Mouse (Mus musculus) neural tube, embryonic 14.5 days (tissue): ENCODE measurements at regions not wholly inside any gene's neighbourhood (a gene's known extent, or its start where the extent isn't known, plus 50 kb on each side); places are given as distances from the start of the nearest gene placed in this dataset.
A peak's percentile ranks its signal among the peaks of the same experiment; 100 is the strongest.

Experiments
- ATAC-seq: fragments of 200-750 bp; cut with Nextera tagmentation; 2 replicates; pipeline ENCODE4 v1.8.0; 2017; ENCODE audit warnings: low read depth, mild to moderate bottlenecking, moderate TSS enrichment, moderate library complexity
- H3K27ac ChIP-seq: fragments of 300-500 bp; sonication (generic); 2 replicates; pipeline ENCODE4 v1.5.1; 2014; ENCODE audit warnings: low read depth, mild to moderate bottlenecking, control low read depth, low read length, moderate library complexity, mixed read lengths
- H3K27me3 ChIP-seq: fragments of 300-500 bp; sonication (generic); 2 replicates; pipeline ENCODE4 v1.6.1; 2014; ENCODE audit warnings: low read length; ENCODE audit not compliant: control insufficient read depth, insufficient read depth
- H3K36me3 ChIP-seq: fragments of 300-500 bp; sonication (generic); 2 replicates; pipeline ENCODE4 v1.6.1; 2014; ENCODE audit warnings: low read length, mixed read lengths; ENCODE audit not compliant: control insufficient read depth, insufficient read depth
- H3K4me1 ChIP-seq: fragments of 300-500 bp; sonication (generic); 2 replicates; pipeline ENCODE4 v1.6.1; 2014; ENCODE audit warnings: low read length; ENCODE audit not compliant: control insufficient read depth, insufficient read depth
- H3K4me2 ChIP-seq: fragments of 300-500 bp; sonication (generic); 2 replicates; pipeline ENCODE4 v1.6.1; 2014; ENCODE audit warnings: mild to moderate bottlenecking, low read depth, low read length, control low read depth
- H3K4me3 ChIP-seq: fragments of 300-500 bp; sonication (generic); 2 replicates; pipeline ENCODE4 v1.5.1; 2014; ENCODE audit warnings: low read depth, low read length, control low read depth, mixed read lengths
- H3K9ac ChIP-seq: fragments of 300-500 bp; sonication (generic); replicated peaks from 2 replicates; pipeline ENCODE4 v1.6.1; 2014; ENCODE audit warnings: low read depth, mild to moderate bottlenecking, control low read depth, low read length, mixed read lengths
- H3K9me3 ChIP-seq: fragments of 300-500 bp; sonication (generic); 2 replicates; pipeline ENCODE4 v1.6.1; 2016; ENCODE audit warnings: low read length; ENCODE audit not compliant: control insufficient read depth
- WGBS: fragments of 180-500 bp; shearing (Covaris S2); extraction: QIAGEN DNeasy Blood & Tissue Kit; methylation state at CpG from one replicate; pipeline ENCODE4 v1.1.7; 2014; 5-methylcytosine and 5-hydroxymethylcytosine counted together

GRCm38 (mm10) chr7:70283166-70283565 is 83.4 kb downstream of the Nr2f2 start:
- Histone ChIP-seq H3K27ac (no peak overlapping the region), H3K9ac (no peak overlapping the region), H3K4me2 (no peak overlapping the region), H3K4me1 (peaks cover 11% of the 10 kb centered on the region; the same call in 1 of the 2 replicates), H3K9me3 (no peaks in the 10 kb centered on the region), H3K27me3 (peaks cover 48% of the 10 kb centered on the region), H3K36me3 (no peaks in the 10 kb centered on the region), H3K4me3 (no peak overlapping the region)
- ATAC-seq = no peak
- 1% methylated on average over 4 of the region's 4 CpGs for WGBS

GRCm38 (mm10) chr7:70281891-70282515 is 84.5 kb downstream of the Nr2f2 start:
- ATAC-seq = no peak
- no peaks in the 10 kb centered on the region for H3K36me3 ChIP-seq
- WGBS = under 1% methylated on average over 11 of the region's 11 CpGs
- H3K27ac ChIP-seq = no peak overlapping the region
- H3K4me2 ChIP-seq = no peak overlapping the region
- no peaks in the 10 kb centered on the region for H3K9me3 ChIP-seq
- H3K4me3 ChIP-seq = no peak overlapping the region
- peaks cover 11% of the 10 kb centered on the region; the same call in 1 of the 2 replicates for H3K4me1 ChIP-seq
- peaks cover 52% of the 10 kb centered on the region for H3K27me3 ChIP-seq
- H3K9ac ChIP-seq = no peak overlapping the region

- H3K4me3 ChIP-seq = no peak overlapping the region
- H3K9ac ChIP-seq = no peak overlapping the region
- WGBS = under 1% methylated on average over 22 of the region's 22 CpGs
- H3K4me1 ChIP-seq = peaks cover 11% of the 10 kb centered on the region; the same call in 1 of the 2 replicates
- peak; percentile 56; the same call in 1 of the 2 replicates for ATAC-seq
- no peaks in the 10 kb centered on the region for H3K36me3 ChIP-seq
- H3K9me3 ChIP-seq = no peaks in the 10 kb centered on the region
- H3K4me2 ChIP-seq = no peak overlapping the region; the same call in 1 of the 2 replicates
- peaks cover 48% of the 10 kb centered on the region for H3K27me3 ChIP-seq
- no peak overlapping the region for H3K27ac ChIP-seq
These were observed 85.2 kb downstream of the Nr2f2 start for GRCm38 (mm10) chr7:70281381-70281750.

GRCm38 (mm10) chr7:70280643-70281380 is 85.7 kb downstream of the Nr2f2 start:
- H3K9me3 ChIP-seq = no peaks in the 10 kb centered on the region
- H3K27ac ChIP-seq = no peak overlapping the region
- H3K4me2 ChIP-seq = peak overlapping the region; percentile 36
- 1% methylated on average over 42 of the region's 42 CpGs for WGBS
- H3K4me1 ChIP-seq = peaks cover 11% of the 10 kb centered on the region; the same call in 1 of the 2 replicates
- H3K36me3 ChIP-seq = no peaks in the 10 kb centered on the region
- 0 out of 2 replicates have a peak, but pooled peaks have one; percentile 4 for ATAC-seq
- peak overlapping the region; percentile 19 for H3K4me3 ChIP-seq
- no peak overlapping the region; the same call in 1 of the 2 replicates for H3K9ac ChIP-seq
- peaks cover 46% of the 10 kb centered on the region for H3K27me3 ChIP-seq

GRCm38 (mm10) chr7:70279927-70280642 is 86.5 kb downstream of the Nr2f2 start:
- Histone ChIP-seq H3K4me3 (peak overlapping the region; percentile 19), H3K27me3 (peaks cover 40% of the 10 kb centered on the region), H3K27ac (no peak overlapping the region), H3K9ac (no peak overlapping the region; the same call in 1 of the 2 replicates), H3K4me1 (peaks cover 11% of the 10 kb centered on the region; the same call in 1 of the 2 replicates), H3K4me2 (peak overlapping the region; percentile 36), H3K9me3 (no peaks in the 10 kb centered on the region), H3K36me3 (no peaks in the 10 kb centered on the region)
- WGBS = under 1% methylated on average over 31 of the region's 31 CpGs
- ATAC-seq = no peak

- no peak for ATAC-seq
- Histone ChIP-seq H3K27me3 (peaks cover 30% of the 10 kb centered on the region), H3K4me2 (no peak overlapping the region), H3K27ac (no peak overlapping the region), H3K4me1 (peaks cover 11% of the 10 kb centered on the region; the same call in 1 of the 2 replicates), H3K4me3 (no peak overlapping the region), H3K36me3 (no peaks in the 10 kb centered on the region), H3K9ac (no peak overlapping the region), H3K9me3 (no peaks in the 10 kb centered on the region)
- 3% methylated on average over 3 of the region's 3 CpGs for WGBS
These were observed 87.4 kb downstream of the Nr2f2 start for GRCm38 (mm10) chr7:70279101-70279500.

GRCm38 (mm10) chr7:70276078-70276477 is 90.5 kb downstream of the Nr2f2 start:
- Histone ChIP-seq H3K4me1 (peaks cover 7% of the 10 kb centered on the region; the same call in 1 of the 2 replicates), H3K4me2 (no peak overlapping the region), H3K9ac (no peak overlapping the region), H3K9me3 (no peaks in the 10 kb centered on the region), H3K36me3 (no peaks in the 10 kb centered on the region), H3K27me3 (peaks cover 16% of the 10 kb centered on the region), H3K4me3 (no peak overlapping the region), H3K27ac (no peak overlapping the region)
- 90% methylated on average over 2 of the region's 2 CpGs for WGBS
- ATAC-seq = no peak

GRCm38 (mm10) chr7:70274312-70274711 is 92.2 kb downstream of the Nr2f2 start:
- H3K4me1 ChIP-seq = no peaks in the 10 kb centered on the region
- no peak overlapping the region for H3K4me2 ChIP-seq
- H3K36me3 ChIP-seq = no peaks in the 10 kb centered on the region
- no peak overlapping the region for H3K9ac ChIP-seq
- no peak overlapping the region for H3K4me3 ChIP-seq
- peaks cover 16% of the 10 kb centered on the region for H3K27me3 ChIP-seq
- H3K27ac ChIP-seq = no peak overlapping the region
- no peaks in the 10 kb centered on the region for H3K9me3 ChIP-seq
- 66% methylated on average over 2 of the region's 2 CpGs for WGBS
- ATAC-seq = no peak
